Mouse (Mus musculus): ENCODE results near the gene Sept5. TPM values are rescaled to one million over a fixed set of nuclear protein-coding genes. Genes with fewer than 3 reads are reported as not detected.
A peak's percentile ranks its signal among the peaks of the same experiment; 100 is the strongest.

Gene Sept5
- polyA plus RNA-seq, 1 experiment from 2014 or later, result 79.8 TPM

DNA sequence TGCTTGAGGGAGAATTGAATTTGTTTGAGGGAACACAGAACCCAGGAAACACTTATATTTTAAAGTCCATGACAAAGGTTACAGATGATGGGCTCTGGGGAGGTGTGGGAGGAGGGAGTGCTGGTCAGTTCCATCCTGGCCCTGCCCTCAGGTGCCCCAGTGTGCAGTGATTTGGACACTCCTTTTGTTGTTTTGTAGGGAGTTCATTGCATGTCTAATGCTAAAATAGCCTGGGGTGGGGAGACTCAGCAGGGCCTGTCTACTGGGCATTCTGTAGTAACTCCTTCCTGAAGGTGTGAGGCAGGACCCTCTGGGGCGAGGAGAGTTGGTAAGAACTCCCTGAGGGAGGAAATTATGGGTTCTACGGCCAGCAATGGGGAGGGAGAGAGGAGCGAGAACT is 7.0 kb upstream of the Sept5 start:
- Histone ChIP-seq H3K36me3 (ENCODE audit: control insufficient read depth, insufficient read depth, low read length) (no peaks in the 10 kb centered on the region), H3K27me3 (ENCODE audit: control insufficient read depth, insufficient read depth, low read length) (no peaks in the 10 kb centered on the region), H3K4me2 (ENCODE audit: low read depth) (no peak overlapping the region), H3K9me3 (ENCODE audit: control insufficient read depth, low read length) (no peaks in the 10 kb centered on the region), H3K4me3 (ENCODE audit: low read depth, low read length) (no peak overlapping the region), H3K9ac (ENCODE audit: low read length) (no peak overlapping the region), H3K27ac (ENCODE audit: low read depth, low read length) (no peak overlapping the region), H3K4me1 (ENCODE audit: control insufficient read depth, insufficient read depth, low read length) (no peaks in the 10 kb centered on the region)
- ATAC-seq (ENCODE audit: insufficient read depth, low FRiP score, low TSS enrichment), result no peak
- 60% methylated on average over 3 of the region's 3 CpGs for WGBS
- DNase-seq (ENCODE audit: low spot score), result no peak

DNA sequence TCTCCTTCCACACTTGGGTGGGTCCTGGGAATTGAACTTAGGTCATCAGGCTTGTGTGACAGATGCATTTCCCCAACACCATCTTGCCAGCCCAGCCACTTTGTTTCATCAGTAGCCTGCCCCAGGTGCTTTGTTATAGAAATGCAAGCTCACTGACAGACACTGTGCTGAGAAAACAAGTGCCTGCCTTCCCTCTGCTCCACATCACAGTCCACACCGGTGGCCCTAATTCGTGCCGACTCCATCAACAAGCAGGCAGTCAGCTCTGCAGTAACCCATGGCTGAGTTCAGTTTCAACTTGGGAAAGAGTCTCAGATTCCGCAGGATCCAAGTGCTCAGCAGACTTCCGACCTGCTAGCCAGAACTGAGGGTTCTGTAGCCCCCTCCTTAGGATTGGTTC is 6.6 kb upstream of the Sept5 start:
- Histone ChIP-seq H3K36me3 (ENCODE audit: control insufficient read depth, insufficient read depth, low read length) (no peaks in the 10 kb centered on the region), H3K4me1 (ENCODE audit: control insufficient read depth, insufficient read depth, low read length) (no peaks in the 10 kb centered on the region), H3K27ac (ENCODE audit: low read depth, low read length) (no peak overlapping the region), H3K4me2 (ENCODE audit: low read depth) (no peak overlapping the region), H3K27me3 (ENCODE audit: control insufficient read depth, insufficient read depth, low read length) (0 out of 2 replicates have a peak, but pooled peaks cover under 1% of the 10 kb centered on the region), H3K4me3 (ENCODE audit: low read depth, low read length) (no peak overlapping the region), H3K9ac (ENCODE audit: low read length) (no peak overlapping the region), H3K9me3 (ENCODE audit: control insufficient read depth, low read length) (no peaks in the 10 kb centered on the region)
- WGBS, result 81% methylated on average over 5 of the region's 5 CpGs
- DNase-seq (ENCODE audit: low spot score), result no peak
- ATAC-seq (ENCODE audit: insufficient read depth, low FRiP score, low TSS enrichment), result no peak

GRCm38 (mm10) chr16:18633333-18633732 is 3.6 kb upstream of the Sept5 start:
- Histone ChIP-seq H3K4me1 (ENCODE audit: control insufficient read depth, insufficient read depth, low read length) (peaks cover 9% of the 10 kb centered on the region; the same call in 1 of the 2 replicates), H3K4me3 (ENCODE audit: low read depth, low read length) (no peak overlapping the region), H3K9me3 (ENCODE audit: control insufficient read depth, low read length) (no peaks in the 10 kb centered on the region), H3K27ac (ENCODE audit: low read depth, low read length) (no peak overlapping the region), H3K27me3 (ENCODE audit: control insufficient read depth, insufficient read depth, low read length) (0 out of 2 replicates have a peak, but pooled peaks cover 2% of the 10 kb centered on the region), H3K9ac (ENCODE audit: low read length) (no peak overlapping the region), H3K4me2 (ENCODE audit: low read depth) (no peak overlapping the region), H3K36me3 (ENCODE audit: control insufficient read depth, insufficient read depth, low read length) (no peaks in the 10 kb centered on the region)
- DNase-seq (ENCODE audit: low spot score) (no peak), ATAC-seq (ENCODE audit: insufficient read depth, low FRiP score, low TSS enrichment) (no peak)
- 46% methylated on average over 1 of the region's 1 CpGs for WGBS

- ATAC-seq (ENCODE audit: insufficient read depth, low FRiP score, low TSS enrichment) (no peak), DNase-seq (ENCODE audit: low spot score) (no peak)
- H3K4me1 ChIP-seq (ENCODE audit: control insufficient read depth, insufficient read depth, low read length), result peaks cover 9% of the 10 kb centered on the region; the same call in 1 of the 2 replicates
- WGBS, result 65% methylated on average over 2 of the region's 2 CpGs
- 0 out of 2 replicates have a peak, but pooled peaks cover 2% of the 10 kb centered on the region for H3K27me3 ChIP-seq (ENCODE audit: control insufficient read depth, insufficient read depth, low read length)
- no peak overlapping the region for H3K9ac ChIP-seq (ENCODE audit: low read length)
- no peak overlapping the region for H3K4me3 ChIP-seq (ENCODE audit: low read depth, low read length)
- H3K36me3 ChIP-seq (ENCODE audit: control insufficient read depth, insufficient read depth, low read length), result no peaks in the 10 kb centered on the region
- H3K4me2 ChIP-seq (ENCODE audit: low read depth), result no peak overlapping the region
- H3K27ac ChIP-seq (ENCODE audit: low read depth, low read length), result no peak overlapping the region
- no peaks in the 10 kb centered on the region for H3K9me3 ChIP-seq (ENCODE audit: control insufficient read depth, low read length)
Measured at GRCm38 (mm10) chr16:18632816-18633215, 3.1 kb upstream of the Sept5 start.

DNA sequence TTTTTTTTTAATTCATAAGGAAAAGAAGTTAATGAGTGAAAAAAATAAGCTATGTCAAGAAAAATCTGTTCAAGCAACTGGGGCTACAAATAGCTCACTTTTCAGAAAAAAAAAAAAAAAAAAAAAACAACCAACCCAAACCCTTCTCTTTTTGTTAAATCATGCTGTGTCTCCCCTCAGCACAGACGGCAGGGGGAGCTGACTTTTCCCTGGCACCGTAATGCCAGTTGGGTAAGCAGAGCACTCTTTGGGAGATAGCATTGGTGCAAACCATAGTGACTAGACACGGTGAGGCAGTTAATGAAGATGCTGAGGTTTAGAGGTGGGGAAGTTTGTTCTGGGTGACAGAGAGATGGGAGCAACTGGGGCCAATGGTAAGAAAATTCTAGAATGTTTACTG is 2.3 kb upstream of the Sept5 start:
- H3K4me3 ChIP-seq (ENCODE audit: low read depth, low read length), result no peak overlapping the region
- no peaks in the 10 kb centered on the region for H3K36me3 ChIP-seq (ENCODE audit: control insufficient read depth, insufficient read depth, low read length)
- DNase-seq (ENCODE audit: low spot score), result no peak
- H3K4me2 ChIP-seq (ENCODE audit: low read depth), result no peak overlapping the region
- no peaks in the 10 kb centered on the region for H3K9me3 ChIP-seq (ENCODE audit: control insufficient read depth, low read length)
- no peak overlapping the region for H3K9ac ChIP-seq (ENCODE audit: low read length)
- ATAC-seq (ENCODE audit: insufficient read depth, low FRiP score, low TSS enrichment), result no peak
- H3K27ac ChIP-seq (ENCODE audit: low read depth, low read length), result no peak overlapping the region
- 76% methylated on average over 3 of the region's 3 CpGs for WGBS
- H3K27me3 ChIP-seq (ENCODE audit: control insufficient read depth, insufficient read depth, low read length), result peaks cover 7% of the 10 kb centered on the region
- H3K4me1 ChIP-seq (ENCODE audit: control insufficient read depth, insufficient read depth, low read length), result peaks cover 13% of the 10 kb centered on the region

GRCm38 (mm10) chr16:18631141-18631540 is 1.4 kb upstream of the Sept5 start:
- Histone ChIP-seq H3K27ac (ENCODE audit: low read depth, low read length) (no peak overlapping the region), H3K27me3 (ENCODE audit: control insufficient read depth, insufficient read depth, low read length) (peaks cover 16% of the 10 kb centered on the region), H3K36me3 (ENCODE audit: control insufficient read depth, insufficient read depth, low read length) (no peaks in the 10 kb centered on the region), H3K4me3 (ENCODE audit: low read depth, low read length) (no peak overlapping the region), H3K9me3 (ENCODE audit: control insufficient read depth, low read length) (no peaks in the 10 kb centered on the region), H3K4me1 (ENCODE audit: control insufficient read depth, insufficient read depth, low read length) (peaks cover 18% of the 10 kb centered on the region), H3K4me2 (ENCODE audit: low read depth) (no peak overlapping the region), H3K9ac (ENCODE audit: low read length) (no peak overlapping the region)
- ATAC-seq (ENCODE audit: insufficient read depth, low FRiP score, low TSS enrichment) (no peak), DNase-seq (ENCODE audit: low spot score) (no peak)
- WGBS, result 57% methylated on average over 7 of the region's 7 CpGs

DNA sequence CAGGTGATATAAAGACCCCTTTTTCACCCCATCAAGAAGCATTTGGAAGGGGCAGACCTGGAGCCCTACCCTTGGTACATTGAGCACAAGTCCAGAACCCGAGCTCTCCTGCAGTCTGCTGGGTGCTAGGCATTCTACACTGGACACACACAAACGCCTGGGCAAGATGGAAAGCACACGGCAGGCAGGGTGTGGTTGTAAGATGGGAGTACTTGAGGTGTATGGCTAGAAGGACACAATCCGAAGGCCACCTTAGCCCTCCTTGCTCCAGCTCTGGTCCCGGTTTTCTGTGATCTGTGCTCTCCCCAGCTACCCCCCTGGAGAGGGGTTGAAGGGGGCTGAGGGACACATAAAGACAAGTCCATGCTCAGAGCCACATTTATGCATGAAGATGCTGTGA is 537 bp upstream of the Sept5 start:
- Histone ChIP-seq H3K27me3 (ENCODE audit: control insufficient read depth, insufficient read depth, low read length) (peaks cover 24% of the 10 kb centered on the region), H3K9ac (ENCODE audit: low read length) (peak overlapping the region; percentile 90), H3K4me1 (ENCODE audit: control insufficient read depth, insufficient read depth, low read length) (peaks cover 24% of the 10 kb centered on the region), H3K4me2 (ENCODE audit: low read depth) (peak overlapping the region; percentile 82), H3K9me3 (ENCODE audit: control insufficient read depth, low read length) (no peaks in the 10 kb centered on the region), H3K4me3 (ENCODE audit: low read depth, low read length) (peak overlapping the region; percentile 77), H3K36me3 (ENCODE audit: control insufficient read depth, insufficient read depth, low read length) (no peaks in the 10 kb centered on the region), H3K27ac (ENCODE audit: low read depth, low read length) (peak overlapping the region; percentile 45; the same call in 1 of the 2 replicates)
- 62% methylated on average over 5 of the region's 5 CpGs for WGBS
- ATAC-seq (ENCODE audit: insufficient read depth, low FRiP score, low TSS enrichment) (no peak), DNase-seq (ENCODE audit: low spot score) (no peak)

DNA sequence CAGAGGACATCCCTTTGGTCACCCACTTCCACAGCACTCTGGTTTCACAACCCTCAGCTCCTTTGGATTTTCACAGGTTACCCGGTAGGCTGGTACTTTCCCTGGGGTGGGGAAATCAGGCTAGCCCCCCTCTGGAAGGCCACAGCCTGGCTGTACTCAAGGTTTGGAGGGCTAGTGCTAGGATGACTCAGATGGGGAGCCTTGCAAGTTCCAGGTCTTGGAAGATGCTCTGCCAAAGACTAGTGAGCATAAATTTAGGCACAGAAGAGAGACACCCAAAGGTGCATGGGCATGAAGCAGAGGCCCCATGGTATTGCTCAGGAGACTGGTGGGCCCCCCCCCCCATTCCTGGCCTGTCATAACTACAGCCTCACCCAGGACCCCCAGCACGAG is 810 bp downstream of the Sept5 start:
- ATAC-seq (ENCODE audit: insufficient read depth, low FRiP score, low TSS enrichment), result no peak; the same call in 1 of the 2 replicates
- Histone ChIP-seq H3K9me3 (ENCODE audit: control insufficient read depth, low read length) (no peaks in the 10 kb centered on the region), H3K27me3 (ENCODE audit: control insufficient read depth, insufficient read depth, low read length) (peaks cover 38% of the 10 kb centered on the region), H3K4me3 (ENCODE audit: low read depth, low read length) (peak overlapping the region; percentile 77), H3K36me3 (ENCODE audit: control insufficient read depth, insufficient read depth, low read length) (peaks cover 2% of the 10 kb centered on the region), H3K9ac (ENCODE audit: low read length) (peak overlapping the region; percentile 90), H3K27ac (ENCODE audit: low read depth, low read length) (peak overlapping the region; percentile 45), H3K4me2 (ENCODE audit: low read depth) (peak overlapping the region; percentile 82), H3K4me1 (ENCODE audit: control insufficient read depth, insufficient read depth, low read length) (peaks cover 24% of the 10 kb centered on the region)
- no peak for DNase-seq (ENCODE audit: low spot score)
- 40% methylated on average over 2 of the region's 2 CpGs for WGBS

DNA sequence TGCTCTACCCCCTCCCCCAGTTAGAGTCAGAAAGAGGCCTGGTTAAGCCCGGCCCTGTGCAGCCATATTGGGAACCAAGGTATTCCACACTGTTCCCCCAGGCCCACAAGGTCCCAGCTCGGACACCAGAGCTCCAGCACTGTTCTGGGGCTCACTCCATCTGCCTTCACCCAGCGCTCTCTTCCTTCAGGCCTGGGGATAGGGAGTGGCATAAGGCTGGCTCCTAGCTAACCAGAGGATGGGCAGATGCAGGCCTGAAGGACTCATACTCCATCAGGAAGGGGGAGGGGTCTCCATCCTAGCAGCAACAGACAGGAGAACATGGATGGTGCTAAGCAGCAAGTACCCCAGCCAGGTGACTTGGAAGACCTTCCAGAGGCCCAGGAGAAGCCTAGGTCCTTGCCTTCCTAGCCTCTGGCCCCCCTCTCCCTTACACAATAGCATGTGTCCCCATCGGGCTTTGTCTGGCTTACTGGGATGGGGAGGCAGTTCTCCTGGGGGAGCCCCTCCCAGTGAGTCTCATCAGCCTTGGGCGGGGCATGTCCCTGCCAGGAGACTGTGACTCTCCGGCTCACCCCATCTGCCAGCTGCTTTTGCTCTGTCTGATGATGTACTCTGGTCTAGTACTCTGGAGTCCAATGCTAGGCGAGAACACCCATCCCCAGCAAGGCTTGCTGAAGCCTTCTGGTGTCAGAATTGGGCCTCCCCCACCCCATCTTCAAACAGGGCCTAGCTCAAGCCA is 1.4 kb downstream of the Sept5 start:
- H3K4me3 ChIP-seq (ENCODE audit: low read depth, low read length), result peak overlapping the region; percentile 77
- ATAC-seq (ENCODE audit: insufficient read depth, low FRiP score, low TSS enrichment) (peak; percentile 16; the same call in 1 of the 2 replicates), DNase-seq (ENCODE audit: low spot score) (no peak)
- 57% methylated on average over 7 of the region's 7 CpGs for WGBS
- H3K27ac ChIP-seq (ENCODE audit: low read depth, low read length), result no peak overlapping the region
- peak overlapping the region; percentile 90 for H3K9ac ChIP-seq (ENCODE audit: low read length)
- peaks cover 43% of the 10 kb centered on the region for H3K27me3 ChIP-seq (ENCODE audit: control insufficient read depth, insufficient read depth, low read length)
- H3K4me1 ChIP-seq (ENCODE audit: control insufficient read depth, insufficient read depth, low read length), result peaks cover 24% of the 10 kb centered on the region
- H3K9me3 ChIP-seq (ENCODE audit: control insufficient read depth, low read length), result no peaks in the 10 kb centered on the region
- peaks cover 6% of the 10 kb centered on the region for H3K36me3 ChIP-seq (ENCODE audit: control insufficient read depth, insufficient read depth, low read length)
- H3K4me2 ChIP-seq (ENCODE audit: low read depth), result peak overlapping the region; percentile 82

Measured in neural tube, embryonic 11.5 days (tissue).